Mouse (Mus musculus): Measurements from ENCODE around the gene Pax2. TPM values are rescaled to one million over a fixed set of nuclear protein-coding genes. Genes with fewer than 3 reads are reported as not detected.
A peak's percentile ranks its signal among the peaks of the same experiment; 100 is the strongest.

Pax2 gene
- polyA plus RNA-seq, 1 experiment from 2014 or later, result 198 TPM

DNA sequence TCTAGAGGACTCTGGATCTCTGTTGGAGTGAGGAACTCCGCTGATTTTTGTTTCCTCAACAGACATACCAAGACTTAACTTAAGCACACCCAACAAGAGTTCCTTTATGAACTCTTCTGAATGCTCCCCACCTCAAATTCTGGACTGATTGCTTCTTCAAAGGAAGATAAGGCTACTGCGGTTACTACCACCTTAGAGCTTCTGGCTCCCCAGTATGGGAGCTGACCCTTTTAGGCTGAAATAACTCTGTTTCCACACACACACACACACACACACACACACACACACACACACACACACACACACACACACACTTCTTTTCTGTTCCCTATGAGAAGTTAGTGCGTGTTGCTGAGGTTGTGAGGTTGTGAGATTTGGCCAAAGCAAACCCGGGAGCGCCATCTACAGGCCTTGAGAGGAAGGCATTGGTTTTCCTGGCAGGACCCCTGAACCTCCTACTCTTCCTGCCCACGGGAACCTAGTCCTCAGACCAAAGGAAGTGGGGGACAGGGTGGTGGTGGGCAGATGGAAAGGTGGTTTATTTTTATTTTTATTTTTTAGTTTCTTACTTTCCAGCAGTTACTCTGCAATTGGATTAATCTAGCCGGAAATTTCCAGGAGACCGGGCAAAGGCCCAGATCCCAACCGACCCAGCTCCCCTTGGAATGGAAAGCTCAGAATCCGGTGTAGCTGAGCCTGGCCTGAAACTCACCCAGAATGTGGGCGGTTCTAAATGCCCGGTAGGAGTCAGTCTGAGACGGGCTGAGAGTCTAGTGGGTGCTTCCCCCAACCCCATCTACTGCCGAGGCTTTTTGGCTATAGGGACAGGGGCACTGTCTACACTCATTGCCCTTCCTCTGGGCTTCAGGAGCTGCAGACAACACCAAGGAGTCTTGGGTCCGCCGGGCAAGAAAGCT, 1.1 kb upstream of the Pax2 start:
- TF ChIP-seq CTCF (IDR thresholded peaks at IDR 0.05), result no peak
- DNase-seq (ENCODE audit: low read depth, low spot score), result no peak
- in situ Hi-C loops (cut with MboI; ENCODE audit: low pct_unique_long_range_greater_than_20kb), result loop anchor here (5.0 kb wide), 2 partner anchors 167 to 263 kb away; no protein-coding TSS in a partner anchor
- ChIA-PET CTCF (interaction anchor here (0.7 to 3.3 kb wide), 21 partner anchors 11 to 173 kb away, joined by 3 to 31 read pairs (median 4); no protein-coding TSS in a partner anchor), POLR2A (interaction anchor here (0.6 to 12.2 kb wide), 14 partner anchors 5 to 173 kb away, joined by 3 to 191 read pairs (median 8); no protein-coding TSS in a partner anchor)
- ATAC-seq, result no peak
- no peaks in the 10 kb centered on the region for H3K27me3 ChIP-seq

DNA sequence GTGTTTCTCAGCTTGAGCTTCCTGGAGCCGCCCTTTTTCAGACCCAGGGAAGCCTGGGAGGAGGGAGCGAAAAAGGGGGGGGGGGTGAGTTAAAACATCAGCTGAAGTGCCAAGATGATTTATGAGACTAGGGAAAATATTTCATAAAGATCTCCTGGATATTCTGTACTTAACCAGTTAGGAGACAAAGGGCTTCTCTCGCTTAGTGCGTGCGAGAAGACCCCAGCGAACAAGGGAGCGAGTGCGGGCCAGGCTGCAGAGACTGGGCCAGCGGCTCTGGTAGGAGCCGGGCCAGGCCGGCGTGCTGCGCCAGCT, 510 bp upstream of the Pax2 start:
- TF ChIP-seq CTCF (IDR thresholded peaks at IDR 0.05), result no peak
- no peaks in the 10 kb centered on the region for H3K27me3 ChIP-seq
- in situ Hi-C loops (cut with MboI; ENCODE audit: low pct_unique_long_range_greater_than_20kb), result no loop called here
- DNase-seq (ENCODE audit: low read depth, low spot score) (no peak), ATAC-seq (no peak)
- POLR2A ChIA-PET, result interaction anchor here (0.6 to 12.2 kb wide), 14 partner anchors 6 to 174 kb away, joined by 3 to 191 read pairs (median 8); no protein-coding TSS in a partner anchor
- CTCF ChIA-PET, result interaction anchor here (0.8 to 3.3 kb wide), 17 partner anchors 10 to 173 kb away, joined by 3 to 31 read pairs (median 4); no protein-coding TSS in a partner anchor

DNA sequence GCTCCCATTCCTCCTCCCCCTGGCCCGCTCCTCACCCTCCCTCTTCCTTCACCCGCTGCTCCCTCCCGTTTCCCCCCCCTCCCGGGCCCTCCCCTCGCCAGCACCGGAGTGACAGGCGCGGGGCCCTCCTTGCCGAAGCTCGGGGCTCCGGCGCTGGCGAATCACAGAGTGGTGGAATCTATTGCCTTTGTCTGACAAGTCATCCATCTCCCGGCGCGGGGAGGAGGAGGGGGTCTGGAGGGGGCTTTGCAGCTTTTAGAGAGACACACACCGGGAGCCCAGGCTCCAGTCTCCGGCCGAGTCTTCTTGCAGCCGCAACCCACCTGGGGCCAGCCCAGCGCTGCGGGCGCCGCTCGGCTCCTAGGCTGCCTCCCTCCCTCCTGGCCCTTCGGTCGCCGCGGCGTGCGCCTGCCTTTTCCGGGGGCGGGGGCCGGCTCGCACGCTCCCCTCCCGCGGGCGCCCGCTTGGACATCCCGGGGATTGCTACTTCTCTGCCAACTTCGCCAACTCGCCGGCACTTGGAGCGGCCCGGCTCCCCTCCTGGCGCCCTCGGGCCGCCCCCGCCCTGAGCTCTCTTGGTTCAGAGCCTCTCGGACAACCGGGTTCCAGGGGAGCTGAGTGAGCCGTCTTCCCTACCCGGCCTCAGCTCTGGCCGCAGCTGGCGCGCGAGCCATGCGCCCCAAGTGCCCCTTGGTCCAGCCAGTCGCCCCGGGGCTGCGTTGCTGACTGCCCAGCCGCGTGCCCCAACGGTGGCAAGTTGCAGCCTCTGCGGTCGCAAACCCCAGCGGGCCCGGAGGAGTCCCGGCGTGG, 781 bp downstream of the Pax2 start:
- DNase-seq (ENCODE audit: low read depth, low spot score) (no peak), ATAC-seq (peak; percentile 53)
- ChIA-PET CTCF (interaction anchor here (1.2 to 3.3 kb wide), 2 partner anchors 139 to 169 kb away, joined by 3 to 31 read pairs; no protein-coding TSS in a partner anchor), POLR2A (interaction anchor here (0.6 to 12.2 kb wide), 20 partner anchors 7 to 206 kb away, joined by 3 to 191 read pairs (median 4); no protein-coding TSS in a partner anchor)
- no peak for TF ChIP-seq CTCF (IDR thresholded peaks at IDR 0.05)
- in situ Hi-C loops (cut with MboI; ENCODE audit: low pct_unique_long_range_greater_than_20kb), result no loop called here
- H3K27me3 ChIP-seq, result no peaks in the 10 kb centered on the region

DNA sequence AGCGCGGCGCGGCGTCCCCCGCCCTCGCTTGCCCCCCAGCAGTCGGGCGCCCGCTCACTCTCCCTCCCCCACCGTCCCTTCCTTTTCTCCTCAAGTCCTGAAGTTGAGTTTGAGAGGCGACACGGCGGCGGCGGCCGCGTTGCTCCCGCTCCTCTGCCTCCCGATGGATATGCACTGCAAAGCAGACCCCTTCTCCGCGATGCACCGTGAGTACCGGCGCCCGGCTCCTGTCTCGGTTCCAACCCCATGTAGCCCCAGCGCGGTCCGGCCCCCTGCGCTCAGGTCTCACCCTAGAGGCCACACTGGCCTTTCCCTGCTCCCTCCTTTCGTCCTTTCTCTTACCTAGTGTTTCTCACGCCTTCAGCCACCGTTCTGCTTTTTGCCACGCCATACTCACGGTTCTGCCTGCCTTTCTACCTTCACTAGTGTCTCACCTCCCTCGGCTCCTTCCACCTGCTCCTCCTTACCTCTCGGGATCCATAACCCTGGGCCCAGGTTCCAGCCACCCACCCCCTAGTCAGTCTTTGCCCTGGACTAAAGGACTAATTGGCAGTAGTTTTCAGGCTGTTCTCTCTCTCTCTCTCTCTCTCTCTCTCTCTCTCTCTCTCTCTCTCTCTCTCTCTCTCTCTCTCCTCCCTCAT, 1.5 kb downstream of the Pax2 start:
- POLR2A ChIA-PET, result interaction anchor here (0.6 to 12.2 kb wide), 19 partner anchors 8 to 270 kb away, joined by 3 to 191 read pairs (median 5); no protein-coding TSS in a partner anchor

DNA sequence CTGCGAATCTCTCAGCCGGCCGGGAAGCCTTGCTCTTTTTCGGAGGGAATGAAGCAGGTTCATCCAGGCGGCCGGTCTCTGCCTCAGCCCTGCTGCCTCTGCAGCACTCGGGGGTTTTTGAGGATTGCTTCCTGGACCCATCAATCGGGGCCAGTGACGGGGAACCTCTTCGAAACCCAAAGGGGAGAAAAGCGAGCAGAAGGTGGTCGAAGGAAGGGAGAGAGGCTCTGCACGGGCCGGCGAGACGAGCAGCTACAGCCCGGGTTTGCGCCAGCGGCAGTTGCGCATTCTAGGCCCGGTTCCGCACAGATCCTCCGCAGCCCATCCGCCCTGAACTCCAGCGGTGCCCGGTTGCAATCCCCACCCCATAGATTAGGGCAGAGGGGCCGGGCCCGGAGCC, 3.0 kb downstream of the Pax2 start:
- POLR2A ChIA-PET, result interaction anchor here (0.6 to 12.2 kb wide), 15 partner anchors 9 to 176 kb away, joined by 3 to 191 read pairs (median 3); no protein-coding TSS in a partner anchor
- CTCF ChIA-PET, result interaction anchor here (1.5 to 2.3 kb wide), 2 partner anchors 11 to 129 kb away, joined by 4 to 9 read pairs; no protein-coding TSS in a partner anchor
- TF ChIP-seq CTCF (IDR thresholded peaks at IDR 0.05), result no peak
- in situ Hi-C loops (cut with MboI; ENCODE audit: low pct_unique_long_range_greater_than_20kb), result no loop called here
- no peak for ATAC-seq
- DNase-seq (ENCODE audit: low read depth, low spot score), result no peak
- H3K27me3 ChIP-seq, result no peaks in the 10 kb centered on the region

More for the DNA sequence above, 1.5 kb downstream of the Pax2 start:
- ATAC-seq (no peak), DNase-seq (ENCODE audit: low read depth, low spot score) (no peak)
- in situ Hi-C loops (cut with MboI; ENCODE audit: low pct_unique_long_range_greater_than_20kb), result no loop called here
- no peaks in the 10 kb centered on the region for H3K27me3 ChIP-seq
- TF ChIP-seq CTCF (IDR thresholded peaks at IDR 0.05), result no peak
- CTCF ChIA-PET, result interaction anchor here (1.5 to 3.3 kb wide), 2 partner anchors 131 to 138 kb away, joined by 4 to 31 read pairs; no protein-coding TSS in a partner anchor

DNA sequence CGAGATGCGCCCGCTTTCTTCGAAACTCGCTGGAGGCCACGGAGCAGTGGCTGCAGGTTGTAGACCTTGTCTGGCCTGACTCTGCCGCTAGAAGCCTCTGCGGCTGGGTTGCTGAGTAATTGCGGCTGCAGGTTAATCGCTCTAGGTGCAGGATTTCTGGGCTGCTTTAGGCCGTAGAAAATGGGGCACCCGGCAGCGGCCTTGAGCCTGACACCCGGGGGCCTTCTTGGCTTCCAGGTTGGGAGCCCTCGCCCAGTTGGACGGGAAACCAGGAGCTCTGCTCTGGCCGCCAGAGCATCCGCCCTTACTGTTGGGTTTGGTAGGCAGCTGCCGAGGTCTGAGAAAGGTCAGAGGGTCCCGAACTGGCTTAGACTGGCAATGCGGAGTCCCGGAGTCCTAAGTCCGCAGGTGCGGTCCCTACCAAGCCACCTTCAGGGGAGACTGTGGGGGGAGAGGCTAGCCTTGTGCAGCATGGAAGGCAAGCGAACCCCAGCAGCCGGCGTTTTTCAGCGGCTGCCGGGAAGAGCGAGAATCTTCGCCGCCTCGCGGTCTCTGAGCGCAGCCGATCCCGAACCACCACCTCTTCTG, 3.8 kb downstream of the Pax2 start:
- in situ Hi-C loops (cut with MboI; ENCODE audit: low pct_unique_long_range_greater_than_20kb), result loop anchor here (5.0 kb wide), 1 partner anchor 133 kb away; no protein-coding TSS in a partner anchor
- ChIA-PET CTCF (interaction anchor here (1.1 to 2.3 kb wide), 3 partner anchors 9 to 135 kb away, joined by 4 to 9 read pairs (median 5); no protein-coding TSS in a partner anchor), POLR2A (interaction anchor here (1.0 to 12.2 kb wide), 9 partner anchors 10 to 155 kb away, joined by 3 to 191 read pairs (median 3); no protein-coding TSS in a partner anchor)
- no peaks in the 10 kb centered on the region for H3K27me3 ChIP-seq
- DNase-seq (ENCODE audit: low read depth, low spot score), result no peak
- ATAC-seq, result no peak
- TF ChIP-seq CTCF (IDR thresholded peaks at IDR 0.05), result no peak

DNA sequence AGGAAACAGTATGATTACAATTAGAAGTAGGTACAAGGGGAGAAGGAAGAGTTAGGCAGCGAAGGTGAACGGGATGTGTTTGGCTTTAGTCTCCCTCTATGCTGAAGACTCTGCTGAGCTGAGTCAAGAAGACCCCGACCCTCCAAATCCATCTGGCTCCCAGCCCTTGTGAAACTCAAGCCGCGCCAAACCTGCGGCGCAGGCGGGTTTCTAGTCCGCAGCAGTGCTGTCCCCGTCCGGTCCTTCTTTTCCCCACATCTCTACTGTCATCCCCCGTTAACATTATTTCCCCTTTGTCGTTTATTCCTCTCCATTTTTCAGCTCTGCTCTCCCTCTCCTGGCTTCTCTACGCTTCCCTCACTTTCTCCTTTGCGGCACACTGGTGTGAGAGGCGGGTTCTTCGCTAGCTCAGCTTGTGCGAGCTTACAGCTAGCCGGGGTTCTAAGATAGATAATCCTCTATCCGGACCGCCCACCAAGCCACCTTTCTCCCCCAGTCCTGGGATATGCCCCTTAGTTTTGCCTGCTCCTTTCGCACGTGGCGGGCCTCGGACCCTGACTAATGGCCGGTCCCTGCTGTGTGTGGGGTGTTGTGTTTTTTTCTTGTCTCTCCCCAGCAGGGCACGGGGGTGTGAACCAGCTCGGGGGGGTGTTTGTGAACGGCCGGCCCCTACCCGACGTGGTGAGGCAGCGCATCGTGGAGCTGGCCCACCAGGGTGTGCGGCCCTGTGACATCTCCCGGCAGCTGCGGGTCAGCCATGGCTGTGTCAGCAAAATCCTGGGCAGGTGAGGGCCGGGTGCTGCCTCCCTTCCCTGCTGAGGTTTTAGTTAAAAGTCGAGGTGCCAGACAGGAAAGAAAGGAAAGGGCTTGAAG, 4.7 kb downstream of the Pax2 start:
- H3K27me3 ChIP-seq, result no peaks in the 10 kb centered on the region
- ChIA-PET CTCF (interaction anchor here (1.1 to 2.3 kb wide), 4 partner anchors 10 to 134 kb away, joined by 4 to 9 read pairs (median 6); no protein-coding TSS in a partner anchor), POLR2A (interaction anchor here (1.0 to 12.2 kb wide), 9 partner anchors 10 to 148 kb away, joined by 3 to 191 read pairs (median 4); no protein-coding TSS in a partner anchor)
- ATAC-seq (no peak), DNase-seq (ENCODE audit: low read depth, low spot score) (no peak)
- in situ Hi-C loops (cut with MboI; ENCODE audit: low pct_unique_long_range_greater_than_20kb), result loop anchor here (5.0 kb wide), 1 partner anchor 132 kb away; no protein-coding TSS in a partner anchor
- no peak for TF ChIP-seq CTCF (IDR thresholded peaks at IDR 0.05)

DNA sequence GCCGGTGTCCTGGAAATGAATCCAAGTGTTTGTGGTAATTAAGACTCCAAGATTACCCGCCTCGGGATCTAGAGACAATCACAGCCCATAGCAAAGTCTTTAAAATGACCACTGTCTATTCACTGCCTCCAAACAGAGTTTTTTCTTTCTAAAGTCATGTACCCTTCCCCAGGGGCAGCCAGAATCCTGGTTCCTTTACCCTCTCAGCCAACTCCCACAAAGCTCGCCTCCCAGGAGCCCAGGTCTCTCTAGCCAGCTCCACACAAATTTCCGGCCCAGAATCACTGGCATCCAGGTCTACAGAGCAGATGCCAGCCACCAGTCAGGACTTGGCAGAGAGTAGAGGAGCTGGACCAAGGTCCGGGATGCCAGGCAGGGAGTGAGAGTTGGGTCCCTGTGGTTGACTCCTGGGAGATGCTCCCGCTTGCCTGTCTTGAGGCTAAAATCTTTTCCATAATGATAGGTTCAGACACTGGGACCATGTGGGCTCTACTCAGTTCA, 6.3 kb downstream of the Pax2 start:
- no peak for ATAC-seq
- ChIA-PET CTCF (interaction anchor here (1.1 to 2.2 kb wide), 5 partner anchors 8 to 179 kb away, joined by 4 to 8 read pairs (median 5); no protein-coding TSS in a partner anchor), POLR2A (interaction anchor here (0.7 to 12.2 kb wide), 8 partner anchors 8 to 169 kb away, joined by 3 to 191 read pairs (median 5); no protein-coding TSS in a partner anchor)
- no peak for TF ChIP-seq CTCF (IDR thresholded peaks at IDR 0.05)
- no peaks in the 10 kb centered on the region for H3K27me3 ChIP-seq
- in situ Hi-C loops (cut with MboI; ENCODE audit: low pct_unique_long_range_greater_than_20kb), result loop anchor here (5.0 kb wide), 1 partner anchor 130 kb away; no protein-coding TSS in a partner anchor
- no peak for DNase-seq (ENCODE audit: low read depth, low spot score)
